Mouse (Mus musculus): ENCODE results near the gene Tsga10ip. TPM values are rescaled to one million over a fixed set of nuclear protein-coding genes. Genes with fewer than 3 reads are reported as not detected.

Tsga10ip gene
- polyA plus RNA-seq (2014; fragmentation: Nextera tagmentation; extraction: Ambion mirVana), result 0.12 TPM in 1 of 2 replicates, not detected in the other

DNA sequence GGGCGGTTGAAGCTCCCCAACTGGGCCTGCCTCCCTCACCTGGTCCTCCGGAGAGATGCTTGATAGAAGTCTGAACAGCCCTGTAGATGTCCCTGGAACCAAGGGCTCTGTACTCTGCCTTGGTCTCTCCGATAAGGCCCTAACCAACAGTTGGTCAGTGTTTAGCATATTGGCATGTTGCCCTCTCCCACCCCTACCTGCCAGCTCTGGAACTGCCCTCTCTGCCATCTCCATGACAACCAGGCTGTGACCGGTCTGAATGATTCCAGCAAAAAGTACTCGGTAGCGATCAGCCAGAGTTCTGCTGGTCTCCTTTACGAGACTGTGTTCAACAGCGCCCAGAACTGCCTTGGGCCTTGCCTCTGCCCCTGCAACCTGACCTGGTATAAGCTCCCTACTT is at the start of gene Tsga10ip:
TSS of gene Tsga10ip (minus strand) at position 234 of the 400 bp plus-strand sequence.
- no peak for ATAC-seq (ENCODE audit: low FRiP score, low TSS enrichment)
- DNase-seq, result no peak
- H3K27me3 ChIP-seq (ENCODE audit: control insufficient read depth, insufficient read depth, low read length), result no peaks in the 10 kb centered on the region
- H3K4me3 ChIP-seq (replicated peaks; ENCODE audit: low read depth, low read length), result no peak within 1 kb of the TSS
- no peak within 1 kb of the TSS for H3K4me2 ChIP-seq (ENCODE audit: low read length)
- no peak within 1 kb of the TSS for H3K27ac ChIP-seq (replicated peaks; ENCODE audit: low read depth, low read length)
- no peaks in the 10 kb centered on the region for H3K9me3 ChIP-seq (ENCODE audit: control insufficient read depth, low read length)
- H3K36me3 ChIP-seq (ENCODE audit: control insufficient read depth, insufficient read depth, low read length), result no peaks in the 10 kb centered on the region
- WGBS, result 73% methylated on average over 8 of the region's 8 CpGs
- no peak within 1 kb of the TSS for H3K9ac ChIP-seq (replicated peaks; ENCODE audit: low read length)
- H3K4me1 ChIP-seq (ENCODE audit: control insufficient read depth, insufficient read depth, low read length), result peaks cover 4% of the 10 kb centered on the region; the same call in 1 of the 2 replicates

DNA sequence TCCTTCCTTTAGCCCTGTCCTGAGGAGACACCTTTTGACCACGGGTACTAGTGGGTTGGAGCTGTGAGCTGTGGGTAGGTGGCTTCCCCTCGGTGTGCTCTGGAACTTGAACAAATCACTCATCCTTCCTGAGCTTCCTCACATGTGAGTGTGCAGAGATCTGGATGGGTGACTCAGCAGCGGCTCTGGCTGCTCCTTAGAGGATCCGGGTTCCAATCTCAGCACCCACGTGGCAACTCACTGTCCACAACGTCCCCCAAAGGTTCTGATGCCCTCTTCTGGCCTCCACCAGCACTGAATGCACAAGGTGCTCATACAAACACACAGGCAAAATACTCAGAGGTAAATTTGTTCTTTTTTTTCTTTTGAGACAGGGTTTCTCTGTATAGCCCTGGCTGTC is 49.4 kb upstream of the Tsga10ip start:
- Histone ChIP-seq H3K9ac (replicated peaks; ENCODE audit: low read length) (no peak overlapping the region), H3K4me3 (replicated peaks; ENCODE audit: low read depth, low read length) (no peak overlapping the region), H3K27ac (replicated peaks; ENCODE audit: low read depth, low read length) (no peak overlapping the region), H3K4me1 (ENCODE audit: control insufficient read depth, insufficient read depth, low read length) (peaks cover 36% of the 10 kb centered on the region), H3K27me3 (ENCODE audit: control insufficient read depth, insufficient read depth, low read length) (peaks cover 42% of the 10 kb centered on the region), H3K36me3 (ENCODE audit: control insufficient read depth, insufficient read depth, low read length) (0 out of 2 replicates have a peak, but pooled peaks cover 3% of the 10 kb centered on the region), H3K4me2 (ENCODE audit: low read length) (no peak overlapping the region), H3K9me3 (ENCODE audit: control insufficient read depth, low read length) (no peaks in the 10 kb centered on the region; the same call in 1 of the 2 replicates)
- ATAC-seq (ENCODE audit: low FRiP score, low TSS enrichment) (no peak), DNase-seq (no peak)
- 75% methylated on average over 6 of the region's 6 CpGs for WGBS

DNA sequence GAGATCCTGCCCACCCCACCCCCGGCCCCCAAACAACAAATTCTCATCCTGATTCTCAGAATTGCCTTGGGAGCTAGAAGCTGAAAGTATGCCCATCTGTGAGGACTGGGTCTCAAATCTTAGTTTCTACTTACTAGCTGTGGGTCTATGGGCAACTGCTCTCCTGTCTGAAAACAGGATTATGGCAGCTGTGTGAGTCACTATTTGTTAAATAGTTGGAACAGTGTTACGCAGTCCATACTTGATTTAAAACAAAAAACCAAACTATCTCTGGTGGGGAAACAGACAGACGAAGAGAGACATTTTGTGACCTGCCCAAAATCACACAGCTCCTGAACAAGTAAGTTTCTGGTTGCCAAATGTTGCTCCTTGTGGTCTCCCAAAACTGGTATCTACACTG is 47.3 kb upstream of the Tsga10ip start:
- WGBS, result 84% methylated on average over 3 of the region's 3 CpGs
- H3K4me1 ChIP-seq (ENCODE audit: control insufficient read depth, insufficient read depth, low read length), result peaks cover 16% of the 10 kb centered on the region
- no peak overlapping the region for H3K4me2 ChIP-seq (ENCODE audit: low read length)
- H3K27ac ChIP-seq (replicated peaks; ENCODE audit: low read depth, low read length), result no peak overlapping the region
- H3K36me3 ChIP-seq (ENCODE audit: control insufficient read depth, insufficient read depth, low read length), result no peaks in the 10 kb centered on the region
- H3K9me3 ChIP-seq (ENCODE audit: control insufficient read depth, low read length), result no peaks in the 10 kb centered on the region; the same call in 1 of the 2 replicates
- no peak for ATAC-seq (ENCODE audit: low FRiP score, low TSS enrichment)
- H3K4me3 ChIP-seq (replicated peaks; ENCODE audit: low read depth, low read length), result no peak overlapping the region
- H3K27me3 ChIP-seq (ENCODE audit: control insufficient read depth, insufficient read depth, low read length), result peaks cover 57% of the 10 kb centered on the region
- DNase-seq, result no peak
- no peak overlapping the region for H3K9ac ChIP-seq (replicated peaks; ENCODE audit: low read length)

DNA sequence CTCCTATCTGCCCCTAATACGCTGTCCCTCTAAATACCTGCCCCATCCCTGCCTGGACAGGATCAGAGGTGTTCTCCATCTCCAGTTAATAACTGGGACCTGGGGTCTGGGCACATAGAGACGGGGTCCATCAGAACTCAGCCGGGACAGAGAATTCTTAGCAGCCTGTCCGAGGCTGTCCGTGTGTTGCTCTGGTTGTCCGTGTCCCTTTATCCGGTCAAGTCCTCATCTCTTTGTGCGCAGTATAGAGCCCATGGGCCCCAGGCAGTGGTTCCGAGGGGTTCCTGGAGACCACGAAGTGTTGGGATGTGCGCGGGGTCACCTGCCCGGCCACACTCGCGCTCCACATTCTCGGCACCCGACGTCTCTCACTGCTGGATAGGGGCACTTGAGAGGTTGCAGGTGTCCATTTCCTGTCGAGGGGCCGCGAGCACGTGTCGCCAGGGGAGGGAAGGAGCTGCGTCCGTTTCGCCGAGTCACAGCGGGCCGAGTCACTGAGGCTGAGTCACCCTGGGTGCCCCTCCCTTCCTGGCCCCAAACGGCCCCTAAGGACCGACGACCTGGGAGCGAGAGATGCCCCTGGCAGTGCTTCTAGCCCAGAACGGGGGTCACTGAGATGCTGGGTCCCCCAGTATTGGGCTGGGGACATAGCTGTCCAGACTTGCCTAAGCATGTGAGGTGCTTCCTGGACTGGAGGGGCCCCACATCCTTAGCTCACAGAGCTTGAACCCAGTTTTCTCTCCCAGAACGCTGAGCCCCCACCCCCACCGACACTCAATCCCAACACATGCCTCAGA is 46.2 kb upstream of the Tsga10ip start:
- no peak for DNase-seq
- H3K9ac ChIP-seq (replicated peaks; ENCODE audit: low read length), result peak overlapping the region; percentile 18; the same call in 1 of the 2 replicates

DNA sequence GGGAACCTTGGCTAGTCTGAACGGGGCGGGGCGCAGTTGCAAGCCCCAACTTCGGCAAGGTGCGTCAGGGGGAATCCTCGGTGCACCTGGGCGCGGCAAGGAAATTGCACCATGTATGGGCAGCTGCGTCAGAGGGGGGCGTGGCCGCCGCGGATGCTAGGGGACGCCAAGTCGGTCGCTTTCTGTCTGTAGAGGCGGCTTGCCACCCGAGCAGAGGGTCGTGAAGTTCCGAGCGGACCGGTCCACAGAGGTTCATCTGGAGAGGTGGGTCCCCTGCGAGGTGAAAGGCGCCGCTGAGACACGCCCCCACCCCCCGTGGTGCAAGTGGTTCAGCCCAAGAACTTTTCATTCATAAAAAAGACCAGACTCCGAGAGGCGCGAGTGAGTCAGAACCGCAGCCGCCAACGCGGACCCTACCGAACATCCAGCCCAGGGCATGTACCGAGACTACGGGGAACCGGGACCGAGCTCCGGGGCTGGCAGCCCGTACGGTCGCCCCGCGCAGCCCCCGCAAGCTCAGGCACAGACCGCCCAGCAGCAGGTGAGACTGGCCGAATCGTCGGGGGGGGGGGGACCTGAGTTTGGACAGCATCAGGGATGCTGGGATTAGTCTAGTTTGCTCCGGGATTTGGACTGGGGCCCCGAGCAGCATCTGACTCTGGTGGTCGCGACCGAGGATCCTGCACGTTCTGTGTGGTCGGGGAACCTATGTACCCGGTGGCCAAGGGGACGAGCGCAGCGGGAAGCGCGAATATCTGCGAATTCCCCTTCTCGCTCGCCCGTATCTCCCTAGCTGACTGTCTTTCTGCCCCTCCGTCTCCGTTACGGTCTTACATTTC is 45.4 kb upstream of the Tsga10ip start, which contains the start of gene Fosl1:
TSS of gene Fosl1 (plus strand) at position 33 of the 839 bp plus-strand sequence.
- peak within 1 kb of the TSS; percentile 18; the same call in 1 of the 2 replicates for H3K9ac ChIP-seq (replicated peaks; ENCODE audit: low read length)
- H3K4me1 ChIP-seq (ENCODE audit: control insufficient read depth, insufficient read depth, low read length), result peaks cover 15% of the 10 kb centered on the region
- H3K4me3 ChIP-seq (replicated peaks; ENCODE audit: low read depth, low read length), result peak within 1 kb of the TSS; percentile 50
- DNase-seq, result peak; percentile 76
- no peaks in the 10 kb centered on the region for H3K36me3 ChIP-seq (ENCODE audit: control insufficient read depth, insufficient read depth, low read length)
- no peak within 1 kb of the TSS for H3K27ac ChIP-seq (replicated peaks; ENCODE audit: low read depth, low read length)
- H3K4me2 ChIP-seq (ENCODE audit: low read length), result peak within 1 kb of the TSS; percentile 90
- WGBS, result under 1% methylated on average over 70 of the region's 70 CpGs
- peak; percentile 53; the same call in 1 of the 2 replicates for ATAC-seq (ENCODE audit: low FRiP score, low TSS enrichment)
- H3K27me3 ChIP-seq (ENCODE audit: control insufficient read depth, insufficient read depth, low read length), result peaks cover 57% of the 10 kb centered on the region
- no peaks in the 10 kb centered on the region; the same call in 1 of the 2 replicates for H3K9me3 ChIP-seq (ENCODE audit: control insufficient read depth, low read length)

More for the DNA sequence above, 46.2 kb upstream of the Tsga10ip start:
- ATAC-seq (ENCODE audit: low FRiP score, low TSS enrichment), result no peak
- H3K36me3 ChIP-seq (ENCODE audit: control insufficient read depth, insufficient read depth, low read length), result no peaks in the 10 kb centered on the region
- H3K27ac ChIP-seq (replicated peaks; ENCODE audit: low read depth, low read length), result no peak overlapping the region
- no peaks in the 10 kb centered on the region; the same call in 1 of the 2 replicates for H3K9me3 ChIP-seq (ENCODE audit: control insufficient read depth, low read length)
- 7% methylated on average over 36 of the region's 36 CpGs for WGBS
- H3K4me3 ChIP-seq (replicated peaks; ENCODE audit: low read depth, low read length), result peak overlapping the region; percentile 50
- peaks cover 57% of the 10 kb centered on the region for H3K27me3 ChIP-seq (ENCODE audit: control insufficient read depth, insufficient read depth, low read length)
- H3K4me2 ChIP-seq (ENCODE audit: low read length), result peak overlapping the region; percentile 90
- H3K4me1 ChIP-seq (ENCODE audit: control insufficient read depth, insufficient read depth, low read length), result peaks cover 15% of the 10 kb centered on the region

DNA sequence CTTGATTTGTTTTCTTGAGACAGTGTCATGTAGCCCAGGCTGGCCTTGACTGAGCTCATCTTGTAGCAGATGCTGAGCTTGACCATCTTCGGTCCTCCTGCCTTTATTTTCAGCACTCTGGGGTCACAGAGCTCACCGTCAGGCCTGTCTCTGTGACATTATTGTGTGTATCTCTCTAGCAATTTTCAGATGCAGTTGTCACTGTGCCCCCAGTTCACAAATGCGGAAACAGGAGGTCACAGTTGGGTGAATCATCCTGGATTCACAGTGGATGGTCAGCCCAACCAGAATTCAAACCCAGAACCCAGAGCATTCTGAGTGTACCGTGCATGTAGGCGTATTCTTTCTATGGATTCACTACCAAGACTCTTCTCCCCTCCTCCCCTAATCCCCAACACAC is 43.4 kb upstream of the Tsga10ip start:
- ATAC-seq (ENCODE audit: low FRiP score, low TSS enrichment) (no peak), DNase-seq (no peak)
- 83% methylated on average over 5 of the region's 5 CpGs for WGBS
- Histone ChIP-seq H3K4me2 (ENCODE audit: low read length) (no peak overlapping the region), H3K4me1 (ENCODE audit: control insufficient read depth, insufficient read depth, low read length) (peaks cover 15% of the 10 kb centered on the region), H3K27me3 (ENCODE audit: control insufficient read depth, insufficient read depth, low read length) (peaks cover 54% of the 10 kb centered on the region), H3K27ac (replicated peaks; ENCODE audit: low read depth, low read length) (no peak overlapping the region), H3K4me3 (replicated peaks; ENCODE audit: low read depth, low read length) (no peak overlapping the region), H3K9ac (replicated peaks; ENCODE audit: low read length) (no peak overlapping the region), H3K9me3 (ENCODE audit: control insufficient read depth, low read length) (no peaks in the 10 kb centered on the region; the same call in 1 of the 2 replicates), H3K36me3 (ENCODE audit: control insufficient read depth, insufficient read depth, low read length) (no peaks in the 10 kb centered on the region)

DNA sequence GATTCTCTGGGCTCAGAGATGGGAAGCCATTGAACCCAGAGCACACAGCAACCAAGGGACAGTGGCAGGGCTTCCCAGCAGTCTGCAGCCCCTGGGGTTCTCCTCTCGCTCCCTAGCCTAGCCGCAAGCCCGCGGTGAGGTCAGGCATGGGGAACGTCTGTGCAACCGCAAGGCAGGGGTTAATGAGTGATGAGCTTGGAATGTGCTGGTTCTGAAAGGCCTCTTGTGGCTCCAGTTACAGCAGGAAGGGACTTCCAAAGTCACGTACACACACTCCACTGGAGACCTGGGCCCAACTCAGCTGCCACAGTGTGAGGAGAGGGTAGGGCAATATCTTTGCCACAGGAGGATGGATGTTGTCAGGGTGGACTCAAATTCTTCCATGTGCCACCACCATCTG is 42.6 kb upstream of the Tsga10ip start:
- no peak for ATAC-seq (ENCODE audit: low FRiP score, low TSS enrichment)

DNA sequence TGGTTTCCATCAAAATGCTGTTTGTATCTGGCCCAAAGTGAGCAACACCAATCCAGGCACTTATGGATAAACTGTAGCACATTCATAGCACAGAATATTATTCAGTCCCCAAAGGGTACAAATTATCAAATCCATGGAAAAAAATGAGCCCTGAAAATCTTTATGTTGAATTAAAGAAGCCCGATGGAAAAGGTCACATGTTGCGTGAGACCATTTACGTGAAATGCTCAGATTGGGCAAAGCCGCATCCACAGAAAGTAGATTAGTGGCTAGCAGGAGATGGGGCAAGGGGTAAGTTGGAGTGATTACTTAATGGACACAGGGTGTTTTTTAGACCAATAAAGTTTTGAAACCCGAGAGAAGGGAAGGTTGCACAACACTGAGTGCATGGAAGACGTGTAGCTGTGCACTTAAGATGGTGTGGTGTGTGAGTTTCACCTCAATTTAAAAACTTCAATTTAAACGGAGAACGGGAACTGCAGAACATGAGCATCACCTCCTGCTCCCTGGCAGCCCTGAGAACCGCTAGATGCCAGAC is 42.1 kb upstream of the Tsga10ip start:
- H3K36me3 ChIP-seq (ENCODE audit: control insufficient read depth, insufficient read depth, low read length), result no peaks in the 10 kb centered on the region

More for the DNA sequence above, 42.6 kb upstream of the Tsga10ip start:
- peaks cover 15% of the 10 kb centered on the region for H3K4me1 ChIP-seq (ENCODE audit: control insufficient read depth, insufficient read depth, low read length)
- peaks cover 4% of the 10 kb centered on the region; the same call in 1 of the 2 replicates for H3K9me3 ChIP-seq (ENCODE audit: control insufficient read depth, low read length)
- H3K9ac ChIP-seq (replicated peaks; ENCODE audit: low read length), result no peak overlapping the region
- DNase-seq, result no peak
- H3K27me3 ChIP-seq (ENCODE audit: control insufficient read depth, insufficient read depth, low read length), result peaks cover 47% of the 10 kb centered on the region
- H3K4me2 ChIP-seq (ENCODE audit: low read length), result no peak overlapping the region
- no peaks in the 10 kb centered on the region for H3K36me3 ChIP-seq (ENCODE audit: control insufficient read depth, insufficient read depth, low read length)
- no peak overlapping the region for H3K4me3 ChIP-seq (replicated peaks; ENCODE audit: low read depth, low read length)
- no peak overlapping the region for H3K27ac ChIP-seq (replicated peaks; ENCODE audit: low read depth, low read length)
- 38% methylated on average over 7 of the region's 7 CpGs for whole genome bisulfite sequencing

More for the DNA sequence above, 42.1 kb upstream of the Tsga10ip start:
- Histone ChIP-seq H3K27me3 (ENCODE audit: control insufficient read depth, insufficient read depth, low read length) (peaks cover 42% of the 10 kb centered on the region), H3K4me2 (ENCODE audit: low read length) (no peak overlapping the region), H3K4me3 (replicated peaks; ENCODE audit: low read depth, low read length) (no peak overlapping the region), H3K9me3 (ENCODE audit: control insufficient read depth, low read length) (peaks cover 4% of the 10 kb centered on the region; the same call in 1 of the 2 replicates), H3K9ac (replicated peaks; ENCODE audit: low read length) (no peak overlapping the region), H3K27ac (replicated peaks; ENCODE audit: low read depth, low read length) (no peak overlapping the region), H3K4me1 (ENCODE audit: control insufficient read depth, insufficient read depth, low read length) (peaks cover 15% of the 10 kb centered on the region)
- WGBS, result 72% methylated on average over 9 of the region's 9 CpGs
- no peak for ATAC-seq (ENCODE audit: low FRiP score, low TSS enrichment)
- no peak for DNase-seq
